Mouse (Mus musculus) small intestine, adult 2 months (tissue): Measurements from ENCODE around the gene Ptprm. TPM values are rescaled to one million over a fixed set of nuclear protein-coding genes. Genes with fewer than 3 reads are reported as not detected.

Source experiments
- H3K27ac ChIP-seq: fragments of 200-500 bp; 2 replicates; pipeline ENCODE4 v1.5.1; 2012; ENCODE audit warnings: low read depth, low read length, control low read depth, inconsistent platforms; ENCODE audit not compliant: insufficient read depth
- H3K27me3 ChIP-seq: fragments of 200-500 bp; 2 replicates; pipeline ENCODE4 v1.6.1; 2012; ENCODE audit warnings: mild to moderate bottlenecking, moderate library complexity, low read length, inconsistent platforms; ENCODE audit not compliant: control insufficient read depth, insufficient read depth
- H3K36me3 ChIP-seq: fragments of 200-500 bp; 2 replicates; pipeline ENCODE4 v1.6.1; 2012; ENCODE audit warnings: mild to moderate bottlenecking, low read length, control low read depth, inconsistent platforms; ENCODE audit not compliant: control insufficient read depth, insufficient read depth
- H3K4me1 ChIP-seq: fragments of 200-500 bp; 2 replicates; pipeline ENCODE4 v1.6.1; 2012; ENCODE audit warnings: low read length, inconsistent platforms, mixed read lengths; ENCODE audit not compliant: control insufficient read depth, insufficient read depth, insufficient read length
- H3K4me3 ChIP-seq: fragments of 200-500 bp; 2 replicates; pipeline ENCODE4 v1.5.1; 2012; ENCODE audit warnings: low read depth, mild to moderate bottlenecking, control low read depth, inconsistent platforms, low read length, moderate library complexity
- CTCF ChIP-seq: fragments of 200-500 bp; IDR thresholded peaks from 2 replicates; pipeline ENCODE4 v1.5.1; 2012; ENCODE audit warnings: low read depth, mild to moderate bottlenecking, control low read depth, inconsistent platforms, low read length, moderate library complexity, mixed read lengths; ENCODE audit not compliant: insufficient replicate concordance, insufficient read length; ENCODE audit errors: extremely low read depth
- POLR2A ChIP-seq: fragments of 200-500 bp; IDR thresholded peaks from 2 replicates; pipeline ENCODE4 v1.6.1; 2012; ENCODE audit warnings: low read depth, mild to moderate bottlenecking, control low read depth, inconsistent platforms, low read length, moderate library complexity
- WGBS: fragments of 180-500 bp; shearing (Covaris S2); methylation state at CpG from one replicate; pipeline ENCODE4 v1.1.7; 2018; 5-methylcytosine and 5-hydroxymethylcytosine counted together
- polyA plus RNA-seq: library from polyadenylated mRNA; depleted of rRNA; stranded (reverse); fragments of >200 nt; gene quantifications from 2 replicates; pipeline ENCODE4 v1.2.3, GENCODE M21; 2012

Ptprm gene
- polyA plus RNA-seq, 1 experiment, result 3.8 TPM

DNA sequence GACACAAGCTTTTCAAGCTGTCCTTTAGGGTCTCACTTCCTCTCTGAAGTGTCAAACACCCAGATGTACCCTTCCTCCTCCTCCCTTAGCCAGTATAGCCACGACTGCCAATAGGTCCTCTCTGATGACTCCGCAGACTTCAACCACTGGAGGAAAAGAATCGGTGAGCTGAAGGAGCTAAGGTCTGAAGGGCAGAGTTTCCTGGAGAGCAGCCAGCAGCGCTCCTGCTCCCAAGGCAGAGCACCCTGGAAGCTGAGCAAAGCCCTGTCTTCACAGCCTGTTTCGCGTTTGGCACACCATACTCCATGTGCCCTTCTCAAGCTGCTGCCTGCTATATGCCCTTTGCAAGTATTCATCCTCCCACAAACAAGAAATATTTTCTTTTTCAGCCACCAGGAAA is 252.2 kb downstream of the Ptprm start:
- Histone ChIP-seq H3K4me1 (no peaks in the 10 kb centered on the region), H3K36me3 (no peaks in the 10 kb centered on the region), H3K27me3 (no peaks in the 10 kb centered on the region), H3K27ac (no peak overlapping the region), H3K4me3 (no peak overlapping the region)
- no peak for TF ChIP-seq POLR2A
- TF ChIP-seq CTCF, result no peak
- 17% methylated on average over 6 of the region's 6 CpGs for WGBS

GRCm38 (mm10) chr17:67090997-67091396 is 263.3 kb downstream of the Ptprm start:
- Histone ChIP-seq H3K4me3 (no peak overlapping the region), H3K4me1 (0 out of 2 replicates have a peak, but pooled peaks cover 1% of the 10 kb centered on the region), H3K27me3 (no peaks in the 10 kb centered on the region), H3K27ac (no peak overlapping the region), H3K36me3 (no peaks in the 10 kb centered on the region)
- 84% methylated on average over 5 of the region's 5 CpGs for WGBS
- TF ChIP-seq POLR2A, result no peak
- no peak for TF ChIP-seq CTCF

- TF ChIP-seq CTCF (no peak), POLR2A (no peak)
- WGBS, result 84% methylated on average over 7 of the region's 7 CpGs
- Histone ChIP-seq H3K27me3 (no peaks in the 10 kb centered on the region), H3K4me3 (no peak overlapping the region), H3K36me3 (no peaks in the 10 kb centered on the region), H3K27ac (no peak overlapping the region), H3K4me1 (0 out of 2 replicates have a peak, but pooled peaks cover 1% of the 10 kb centered on the region)
Measured at GRCm38 (mm10) chr17:67090153-67090552, 264.1 kb downstream of the Ptprm start.

GRCm38 (mm10) chr17:67089611-67090010 is 264.6 kb downstream of the Ptprm start:
- Histone ChIP-seq H3K36me3 (no peaks in the 10 kb centered on the region), H3K4me3 (no peak overlapping the region), H3K27ac (no peak overlapping the region), H3K4me1 (0 out of 2 replicates have a peak, but pooled peaks cover 1% of the 10 kb centered on the region), H3K27me3 (no peaks in the 10 kb centered on the region)
- WGBS, result 64% methylated on average over 3 of the region's 3 CpGs
- TF ChIP-seq POLR2A (no peak), CTCF (no peak)

- Histone ChIP-seq H3K36me3 (no peaks in the 10 kb centered on the region), H3K27me3 (no peaks in the 10 kb centered on the region), H3K4me1 (0 out of 2 replicates have a peak, but pooled peaks cover 1% of the 10 kb centered on the region), H3K4me3 (no peak overlapping the region), H3K27ac (no peak overlapping the region)
- 63% methylated on average over 5 of the region's 5 CpGs for WGBS
- TF ChIP-seq CTCF (no peak), POLR2A (no peak)
Measured at GRCm38 (mm10) chr17:67087585-67087984, 266.7 kb downstream of the Ptprm start.

GRCm38 (mm10) chr17:67086811-67087210 is 267.4 kb downstream of the Ptprm start:
- Histone ChIP-seq H3K27me3 (no peaks in the 10 kb centered on the region), H3K27ac (no peak overlapping the region), H3K4me3 (no peak overlapping the region), H3K36me3 (no peaks in the 10 kb centered on the region), H3K4me1 (0 out of 2 replicates have a peak, but pooled peaks cover 1% of the 10 kb centered on the region)
- TF ChIP-seq CTCF (no peak), POLR2A (no peak)
- 77% methylated on average over 2 of the region's 2 CpGs for WGBS

- no peaks in the 10 kb centered on the region for H3K27me3 ChIP-seq
- 67% methylated on average over 4 of the region's 4 CpGs for WGBS
- H3K27ac ChIP-seq, result no peak overlapping the region
- TF ChIP-seq CTCF (no peak), POLR2A (no peak)
- no peak overlapping the region for H3K4me3 ChIP-seq
- H3K36me3 ChIP-seq, result no peaks in the 10 kb centered on the region
- H3K4me1 ChIP-seq, result no peaks in the 10 kb centered on the region
Measured at GRCm38 (mm10) chr17:67084501-67084900, 269.8 kb downstream of the Ptprm start.
